Mouse (Mus musculus): Measurements from ENCODE around the gene Fgfr1op. TPM values are rescaled to one million over a fixed set of nuclear protein-coding genes. Genes with fewer than 3 reads are reported as not detected.

The Fgfr1op gene
- polyA plus RNA-seq, 1 experiment: not detected

DNA sequence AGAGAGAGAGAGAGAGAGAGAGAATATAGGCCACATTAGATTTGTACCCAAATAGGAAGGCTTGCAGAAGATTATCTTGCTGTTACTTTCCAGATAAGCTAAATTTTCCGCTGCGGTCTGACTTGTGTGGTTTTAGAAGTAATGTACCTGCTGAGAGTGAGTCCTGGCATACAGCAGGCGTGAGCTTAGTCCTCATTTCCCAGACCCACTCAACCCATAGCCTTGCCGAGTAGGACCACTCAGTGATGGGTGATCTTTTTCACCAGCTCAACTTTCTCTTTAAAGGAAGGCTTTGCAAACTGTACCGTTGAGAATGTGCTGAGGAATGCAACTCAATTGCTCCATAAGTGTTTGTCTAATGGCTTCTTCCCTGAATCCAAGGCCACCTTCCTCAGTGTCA is 41.4 kb downstream of the Fgfr1op start:
- H3K27ac ChIP-seq (ENCODE audit: insufficient read depth, low read depth, low read length): no peak overlapping the region
- TF ChIP-seq CTCF (IDR thresholded peaks at IDR 0.05; ENCODE audit: insufficient read depth, low read depth, low read length) (no peak), POLR2A (IDR thresholded peaks at IDR 0.05; ENCODE audit: insufficient read depth, low read depth, low read length) (no peak)
- H3K4me1 ChIP-seq (ENCODE audit: control insufficient read depth, insufficient read depth, low read length): no peaks in the 10 kb centered on the region
- no peak overlapping the region for H3K4me3 ChIP-seq (ENCODE audit: insufficient read depth, low read depth, low read length)
- 93% methylated on average over 5 of the region's 5 CpGs for WGBS

DNA sequence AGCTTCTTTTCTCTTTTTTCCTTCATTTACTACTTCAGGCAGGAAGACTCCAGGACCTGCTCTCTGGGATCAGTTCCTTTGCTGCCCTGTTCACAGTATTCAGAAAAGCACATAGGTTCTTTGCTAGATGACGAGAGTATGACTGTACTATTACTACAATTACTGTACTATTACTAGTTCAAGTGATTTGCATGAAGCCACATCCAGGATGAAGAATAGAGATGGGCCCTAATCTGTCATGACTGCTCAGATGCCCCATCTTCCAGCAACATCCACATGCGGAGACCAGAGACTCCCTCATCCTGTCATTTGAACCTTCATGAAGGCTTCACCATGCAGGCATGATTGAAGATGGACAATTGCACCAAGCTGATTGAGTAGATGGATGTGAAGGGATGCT is 44.4 kb downstream of the Fgfr1op start:
- Histone ChIP-seq H3K4me3 (ENCODE audit: insufficient read depth, low read depth, low read length) (no peak overlapping the region), H3K27ac (ENCODE audit: insufficient read depth, low read depth, low read length) (no peak overlapping the region), H3K4me1 (ENCODE audit: control insufficient read depth, insufficient read depth, low read length) (no peaks in the 10 kb centered on the region)
- TF ChIP-seq CTCF (IDR thresholded peaks at IDR 0.05; ENCODE audit: insufficient read depth, low read depth, low read length) (no peak), POLR2A (IDR thresholded peaks at IDR 0.05; ENCODE audit: insufficient read depth, low read depth, low read length) (no peak)
- 99% methylated on average over 2 of the region's 2 CpGs for WGBS

DNA sequence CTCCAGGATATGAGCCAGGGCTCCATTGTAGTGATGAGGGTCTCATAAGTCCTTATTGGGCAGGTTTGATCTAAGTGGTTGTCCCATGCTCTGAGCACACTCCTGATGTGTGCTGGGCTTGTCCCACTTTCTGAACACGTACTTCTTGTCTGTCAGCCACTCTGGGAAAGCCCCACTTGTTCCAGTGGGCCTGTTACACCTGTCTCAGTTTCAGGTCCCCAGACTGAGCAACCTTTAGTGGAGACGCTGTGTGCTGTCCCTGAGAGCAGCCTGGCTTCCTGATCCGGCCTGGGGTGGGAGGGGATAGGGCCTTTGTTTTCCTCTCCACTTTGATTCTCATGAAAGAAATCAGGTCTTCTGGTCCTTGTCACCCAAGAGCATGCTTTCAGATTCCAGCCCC is 44.9 kb downstream of the Fgfr1op start:
- Histone ChIP-seq H3K4me3 (ENCODE audit: insufficient read depth, low read depth, low read length) (no peak overlapping the region), H3K4me1 (ENCODE audit: control insufficient read depth, insufficient read depth, low read length) (no peaks in the 10 kb centered on the region), H3K27ac (ENCODE audit: insufficient read depth, low read depth, low read length) (no peak overlapping the region)
- TF ChIP-seq POLR2A (IDR thresholded peaks at IDR 0.05; ENCODE audit: insufficient read depth, low read depth, low read length): no peak
- no peak for TF ChIP-seq CTCF (IDR thresholded peaks at IDR 0.05; ENCODE audit: insufficient read depth, low read depth, low read length)
- WGBS: 70% methylated on average over 3 of the region's 3 CpGs

DNA sequence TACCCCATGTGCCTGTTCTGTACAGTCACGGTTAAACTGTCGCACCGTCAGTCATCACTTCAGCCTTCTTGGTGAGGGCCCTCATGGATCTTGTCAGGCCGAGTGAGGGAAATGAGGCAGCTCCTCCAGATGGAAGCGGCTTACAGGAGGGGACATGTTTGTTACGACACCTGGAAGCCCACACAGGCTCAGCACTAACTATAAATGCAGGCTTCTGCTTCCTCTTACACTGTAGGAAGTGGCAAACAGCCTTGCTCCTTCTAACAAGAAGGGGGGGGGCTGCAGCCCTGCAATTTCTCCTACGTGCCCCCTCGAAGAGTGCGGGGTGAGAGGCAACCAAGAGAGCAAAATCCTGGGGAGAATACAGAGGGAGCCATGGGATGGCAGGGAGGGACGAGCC is 45.4 kb downstream of the Fgfr1op start:
- Histone ChIP-seq H3K27ac (ENCODE audit: insufficient read depth, low read depth, low read length) (no peak overlapping the region), H3K4me3 (ENCODE audit: insufficient read depth, low read depth, low read length) (no peak overlapping the region), H3K4me1 (ENCODE audit: control insufficient read depth, insufficient read depth, low read length) (no peaks in the 10 kb centered on the region)
- TF ChIP-seq POLR2A (IDR thresholded peaks at IDR 0.05; ENCODE audit: insufficient read depth, low read depth, low read length) (no peak), CTCF (IDR thresholded peaks at IDR 0.05; ENCODE audit: insufficient read depth, low read depth, low read length) (no peak)
- WGBS: 82% methylated on average over 10 of the region's 10 CpGs

DNA sequence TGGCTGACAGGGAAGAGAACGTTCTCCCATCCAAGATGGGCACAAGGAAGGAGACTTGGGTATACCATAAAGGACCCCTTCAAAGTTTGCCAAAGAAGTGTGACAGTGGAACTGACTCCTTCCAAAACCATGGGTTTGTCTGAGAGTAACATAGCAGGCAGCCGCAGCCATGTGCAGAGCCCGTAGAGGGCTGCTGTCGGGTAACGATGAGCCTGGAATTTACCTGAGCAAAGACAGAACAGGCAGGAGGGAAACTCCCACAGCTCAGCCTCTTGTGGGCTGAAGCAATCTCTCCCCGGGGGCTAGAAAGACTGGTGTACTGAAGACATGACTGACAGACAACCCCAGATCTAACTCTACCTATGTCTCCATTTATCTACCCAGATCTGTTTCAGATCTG is 46.1 kb downstream of the Fgfr1op start:
- no peak for TF ChIP-seq CTCF (IDR thresholded peaks at IDR 0.05; ENCODE audit: insufficient read depth, low read depth, low read length)
- TF ChIP-seq POLR2A (IDR thresholded peaks at IDR 0.05; ENCODE audit: insufficient read depth, low read depth, low read length): no peak
- no peak overlapping the region for H3K4me3 ChIP-seq (ENCODE audit: insufficient read depth, low read depth, low read length)
- H3K27ac ChIP-seq (ENCODE audit: insufficient read depth, low read depth, low read length): no peak overlapping the region
- H3K4me1 ChIP-seq (ENCODE audit: control insufficient read depth, insufficient read depth, low read length): no peaks in the 10 kb centered on the region
- WGBS: 91% methylated on average over 6 of the region's 6 CpGs

DNA sequence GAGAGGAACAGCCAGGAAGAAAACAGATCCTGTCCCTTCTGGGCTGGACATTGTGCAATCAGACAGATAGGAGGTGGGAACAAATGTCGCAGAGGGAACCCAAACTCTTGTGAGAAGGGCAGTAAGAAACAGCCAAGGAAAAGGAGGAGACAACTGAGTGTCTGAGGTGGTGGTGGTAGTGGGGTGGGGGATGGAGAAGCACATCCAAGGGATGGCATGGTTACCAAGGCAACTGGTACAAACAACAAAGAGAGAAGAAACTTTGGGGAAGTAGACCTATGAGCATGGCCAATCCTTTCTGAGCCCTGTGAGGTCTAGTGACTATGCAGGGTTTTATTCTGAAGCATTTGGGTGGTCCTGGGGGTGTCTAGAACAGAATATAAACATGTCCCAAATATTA is 49.1 kb downstream of the Fgfr1op start:
- WGBS: 93% methylated on average over 1 of the region's 1 CpGs
- no peak for TF ChIP-seq CTCF (IDR thresholded peaks at IDR 0.05; ENCODE audit: insufficient read depth, low read depth, low read length)
- no peak for TF ChIP-seq POLR2A (IDR thresholded peaks at IDR 0.05; ENCODE audit: insufficient read depth, low read depth, low read length)
- Histone ChIP-seq H3K4me1 (ENCODE audit: control insufficient read depth, insufficient read depth, low read length) (no peaks in the 10 kb centered on the region), H3K27ac (ENCODE audit: insufficient read depth, low read depth, low read length) (no peak overlapping the region), H3K4me3 (ENCODE audit: insufficient read depth, low read depth, low read length) (no peak overlapping the region)

DNA sequence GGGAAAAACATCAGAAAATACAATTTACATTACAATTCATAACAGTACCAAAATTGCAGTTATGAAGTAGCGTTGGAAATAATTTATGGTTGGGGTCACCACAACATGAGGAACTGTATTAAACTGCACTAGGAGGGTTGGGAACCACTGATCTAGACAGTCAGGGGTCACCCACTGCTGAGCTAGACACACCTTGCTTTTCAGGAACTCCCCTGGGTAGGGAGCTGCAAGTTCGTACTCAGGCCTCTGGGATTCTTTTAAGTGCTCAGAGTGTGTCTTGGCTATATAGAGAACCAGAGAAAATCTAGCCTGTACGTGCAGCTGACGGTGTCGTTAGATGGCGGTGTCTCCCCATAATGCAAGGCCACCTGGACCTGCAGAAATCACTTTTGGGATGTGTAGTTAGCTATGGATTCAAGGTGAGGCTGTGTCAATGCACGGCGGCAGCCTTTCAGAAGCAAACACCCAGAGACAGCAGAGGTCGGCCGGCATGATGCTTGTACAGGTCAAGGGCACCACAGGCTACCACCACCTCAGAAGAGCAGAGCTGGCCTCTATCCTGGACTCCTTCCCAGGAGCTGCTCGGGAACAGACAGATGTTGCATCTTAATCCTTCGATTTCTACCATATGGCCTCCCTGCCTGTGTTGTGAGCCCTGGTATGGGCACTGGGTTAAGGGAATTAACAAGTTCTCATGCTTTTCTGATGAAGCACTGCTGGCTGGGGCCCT is 49.9 kb downstream of the Fgfr1op start:
- H3K4me3 ChIP-seq (ENCODE audit: insufficient read depth, low read depth, low read length): no peak overlapping the region
- 88% methylated on average over 12 of the region's 12 CpGs for WGBS
- H3K4me1 ChIP-seq (ENCODE audit: control insufficient read depth, insufficient read depth, low read length): no peaks in the 10 kb centered on the region
- H3K27ac ChIP-seq (ENCODE audit: insufficient read depth, low read depth, low read length): no peak overlapping the region
- TF ChIP-seq POLR2A (IDR thresholded peaks at IDR 0.05; ENCODE audit: insufficient read depth, low read depth, low read length) (no peak), CTCF (IDR thresholded peaks at IDR 0.05; ENCODE audit: insufficient read depth, low read depth, low read length) (no peak)

DNA sequence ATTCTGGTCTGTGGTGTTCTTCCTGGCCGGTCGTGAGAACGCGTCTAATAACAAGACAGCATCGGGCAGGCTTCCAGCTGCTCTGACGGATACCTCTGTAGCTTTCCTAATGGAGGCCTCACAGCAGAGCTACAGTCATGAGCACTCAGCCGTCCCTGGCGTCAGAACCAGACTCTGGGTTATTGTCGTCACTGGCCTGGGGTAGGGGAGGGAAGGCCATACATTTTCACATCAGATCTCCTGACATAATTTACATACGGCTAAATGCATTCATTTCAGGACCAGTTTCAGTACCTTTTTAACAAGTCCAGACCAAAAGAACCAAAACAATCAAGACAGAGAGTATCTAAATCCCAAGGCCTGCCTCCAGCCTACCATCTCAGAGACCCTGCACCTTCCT is 57.9 kb downstream of the Fgfr1op start:
- TF ChIP-seq POLR2A (IDR thresholded peaks at IDR 0.05; ENCODE audit: insufficient read depth, low read depth, low read length) (no peak), CTCF (IDR thresholded peaks at IDR 0.05; ENCODE audit: insufficient read depth, low read depth, low read length) (no peak)
- 60% methylated on average over 10 of the region's 10 CpGs for WGBS
- H3K27ac ChIP-seq (ENCODE audit: insufficient read depth, low read depth, low read length): no peak overlapping the region
- H3K4me3 ChIP-seq (ENCODE audit: insufficient read depth, low read depth, low read length): no peak overlapping the region
- H3K4me1 ChIP-seq (ENCODE audit: control insufficient read depth, insufficient read depth, low read length): no peaks in the 10 kb centered on the region

DNA sequence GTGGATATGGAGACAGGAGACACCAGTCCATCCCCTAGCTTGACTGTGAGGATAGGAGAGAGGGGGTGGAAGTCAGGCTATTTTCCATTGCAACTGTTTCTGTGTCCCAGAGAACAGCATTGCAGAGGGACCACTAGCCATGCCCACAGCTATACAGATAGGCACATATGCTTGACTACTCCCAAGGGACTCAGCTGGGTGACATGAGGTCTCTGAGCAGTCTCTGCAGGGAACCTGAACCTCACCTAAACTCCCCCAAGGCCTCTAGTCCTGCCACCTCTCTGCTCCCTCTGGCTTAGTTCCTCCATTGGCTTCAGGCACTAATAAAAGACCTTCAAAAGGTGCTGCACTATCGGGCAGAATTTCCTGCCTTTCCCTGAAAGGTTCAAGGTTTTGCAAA is 58.8 kb downstream of the Fgfr1op start:
- H3K4me3 ChIP-seq (ENCODE audit: insufficient read depth, low read depth, low read length): no peak overlapping the region
- no peak overlapping the region for H3K27ac ChIP-seq (ENCODE audit: insufficient read depth, low read depth, low read length)
- WGBS: 91% methylated on average over 1 of the region's 1 CpGs
- no peak for TF ChIP-seq POLR2A (IDR thresholded peaks at IDR 0.05; ENCODE audit: insufficient read depth, low read depth, low read length)
- no peak for TF ChIP-seq CTCF (IDR thresholded peaks at IDR 0.05; ENCODE audit: insufficient read depth, low read depth, low read length)
- no peaks in the 10 kb centered on the region for H3K4me1 ChIP-seq (ENCODE audit: control insufficient read depth, insufficient read depth, low read length)
